Mouse (Mus musculus) embryonic fibroblast, embryonic 13.5 days (primary cell): ENCODE data around the gene Tnfsf15.

Source experiments
- CTCF ChIP-seq: IDR thresholded peaks from 2 replicates; pipeline ENCODE4 v1.5.1; 2011; ENCODE audit warnings: mild to moderate bottlenecking, control low read depth, low read length, moderate library complexity, borderline replicate concordance; ENCODE audit not compliant: insufficient read depth
- POLR2A ChIP-seq: IDR thresholded peaks from 2 replicates; pipeline ENCODE4 v1.6.1; 2011; ENCODE audit warnings: low read depth, mild to moderate bottlenecking, control low read depth, low read length, moderate library complexity

DNA sequence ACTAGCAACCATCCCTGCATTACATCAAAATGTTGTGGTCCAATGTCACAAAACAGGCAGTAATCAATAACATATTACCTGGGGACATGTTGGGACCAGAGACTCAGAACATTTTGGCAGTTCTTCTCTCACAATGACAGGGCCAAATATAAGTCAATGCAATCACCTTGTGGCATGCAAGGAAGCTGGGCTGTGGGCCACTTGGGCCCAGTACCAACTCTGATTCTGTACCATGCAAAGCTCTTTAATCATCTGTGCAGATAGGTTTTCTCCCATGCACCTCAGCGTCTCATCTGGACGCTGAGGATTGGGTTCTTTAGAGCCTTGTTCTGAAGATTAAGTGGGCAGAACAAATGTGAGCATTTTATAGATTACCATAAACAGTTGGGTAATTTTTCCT is 13.6 kb downstream of the Tnfsf15 start:
- TF ChIP-seq POLR2A (no peak), CTCF (no peak)
